Mouse (Mus musculus) c-Kit-positive CD71-negative TER-119-negative erythroid progenitor cells, embryonic 14.5 days (primary cell): ENCODE measurements around the gene Clhc1.
"Not testable (repeated sequence)": the region's sequence is repeated elsewhere in the genome, so short reads cannot be mapped to it uniquely, and the experiment has no call there.

Source experiments
- DNase-seq: peaks from one replicate; pipeline ENCODE4 v3.0.0-alpha.2; 2013; ENCODE audit warnings: low read depth

The Clhc1 gene

GRCm38 (mm10) chr11:29547752-29548503 is at the start of gene Clhc1, which contains the start of gene Rps27a:
Clhc1 (plus strand) TSS chr11:29547950.
Rps27a (minus strand) TSS chr11:29548109.
- peak; percentile 80 for DNase-seq

GRCm38 (mm10) chr11:29503948-29504893 is 43.5 kb upstream of the Clhc1 start:
- no peak for DNase-seq

- no peak for DNase-seq
Measured at GRCm38 (mm10) chr11:29504899-29505625, 42.7 kb upstream of the Clhc1 start.

- DNase-seq: no peak
Measured at GRCm38 (mm10) chr11:29509421-29509820, 38.3 kb upstream of the Clhc1 start.

GRCm38 (mm10) chr11:29512818-29513535 is 34.8 kb upstream of the Clhc1 start:
- DNase-seq: no peak

- no peak for DNase-seq
Measured at GRCm38 (mm10) chr11:29514325-29514681, 33.4 kb upstream of the Clhc1 start.

GRCm38 (mm10) chr11:29514682-29515412 is 32.9 kb upstream of the Clhc1 start, which contains the start of gene Prorsd1:
Prorsd1 (minus strand) TSS chr11:29515033.
- peak; percentile 90 for DNase-seq

- no peak for DNase-seq
Measured at GRCm38 (mm10) chr11:29525988-29526794, 21.6 kb upstream of the Clhc1 start, which contains the start of gene Mtif2. Mtif2 (plus strand) TSS chr11:29526408.

GRCm38 (mm10) chr11:29538201-29538600 is 9.5 kb upstream of the Clhc1 start:
- DNase-seq: no peak

GRCm38 (mm10) chr11:29544225-29544945 is 3.4 kb upstream of the Clhc1 start:
- no peak for DNase-seq

- DNase-seq: not testable (repeated sequence)
Measured at GRCm38 (mm10) chr11:29545150-29545752, 2.5 kb upstream of the Clhc1 start.

- not testable (repeated sequence) for DNase-seq
Measured at GRCm38 (mm10) chr11:29546297-29546696, 1.5 kb upstream of the Clhc1 start.

- DNase-seq: no peak
Measured at GRCm38 (mm10) chr11:29546762-29547161, 988 bp upstream of the Clhc1 start.

GRCm38 (mm10) chr11:29547249-29547751 is 450 bp upstream of the Clhc1 start:
- DNase-seq: no peak

GRCm38 (mm10) chr11:29548504-29549424 is 1.0 kb downstream of the Clhc1 start:
- DNase-seq: no peak

GRCm38 (mm10) chr11:29549425-29549778 is 1.7 kb downstream of the Clhc1 start:
- DNase-seq: no peak

GRCm38 (mm10) chr11:29560452-29560851 is 12.7 kb downstream of the Clhc1 start:
- DNase-seq: no peak
